Mouse (Mus musculus): ENCODE results near the gene Bag6. TPM values are rescaled to one million over a fixed set of nuclear protein-coding genes. Genes with fewer than 3 reads are reported as not detected.
"Not testable (repeated sequence)": the region's sequence is repeated elsewhere in the genome, so short reads cannot be mapped to it uniquely, and the experiment has no call there.

Bag6 gene
- total RNA-seq, 2 experiments from 2014 or later: 425 to 435 TPM

DNA sequence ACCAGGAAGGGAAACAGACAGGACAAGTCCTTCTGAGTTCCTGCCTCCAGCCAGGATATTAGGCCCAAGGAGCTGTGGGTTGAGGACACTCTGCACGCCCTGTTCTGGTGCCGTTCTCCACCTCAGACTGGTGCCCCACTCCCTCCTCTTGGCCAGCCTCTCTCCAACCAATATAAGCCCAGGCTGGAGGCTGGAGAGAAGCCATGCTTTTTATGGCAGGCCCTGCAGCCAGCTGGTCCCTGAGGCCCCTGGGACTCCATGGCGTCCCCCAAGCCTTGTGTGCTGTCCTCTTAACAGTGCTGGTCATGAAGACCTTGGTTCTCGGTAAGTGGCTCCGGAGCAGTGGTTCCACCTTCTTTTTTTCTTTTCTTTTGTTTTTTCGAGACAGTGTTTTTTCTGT, 26.9 kb upstream of the Bag6 start, which contains the start of gene Ly6g5c:
Gene Ly6g5c (plus strand): TSS at position 183 of the 400 bp plus-strand sequence.
- no peak for DNase-seq (ENCODE audit: low spot score in 2 of 2)

DNA sequence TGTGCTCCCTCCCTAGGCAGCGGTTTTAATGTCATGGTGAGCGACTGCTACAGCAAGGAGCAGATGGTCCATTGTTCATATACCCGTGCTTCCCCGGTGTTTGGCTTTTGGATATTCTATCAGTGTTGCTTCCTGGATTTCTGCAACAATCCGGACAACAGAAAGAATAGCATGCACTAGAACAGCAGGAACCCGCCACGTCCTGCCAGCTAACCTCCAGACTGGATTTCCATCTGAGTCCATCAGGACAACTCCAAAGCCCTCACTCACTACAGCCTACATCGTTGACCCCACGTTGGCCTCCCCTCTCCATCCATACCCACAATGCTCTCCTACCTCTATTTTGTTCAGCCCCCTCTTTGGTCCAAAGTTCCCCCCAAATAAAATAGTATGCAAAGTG, 23.2 kb upstream of the Bag6 start:
- DNase-seq (ENCODE audit: low spot score in 2 of 2): no peak

- no peak for DNase-seq (ENCODE audit: low spot score in 2 of 2)
Measured at GRCm38 (mm10) chr17:35115046-35116019, 19.6 kb upstream of the Bag6 start, which contains the start of gene Ly6g5b. Ly6g5b (minus strand) TSS chr17:35115428.

DNA sequence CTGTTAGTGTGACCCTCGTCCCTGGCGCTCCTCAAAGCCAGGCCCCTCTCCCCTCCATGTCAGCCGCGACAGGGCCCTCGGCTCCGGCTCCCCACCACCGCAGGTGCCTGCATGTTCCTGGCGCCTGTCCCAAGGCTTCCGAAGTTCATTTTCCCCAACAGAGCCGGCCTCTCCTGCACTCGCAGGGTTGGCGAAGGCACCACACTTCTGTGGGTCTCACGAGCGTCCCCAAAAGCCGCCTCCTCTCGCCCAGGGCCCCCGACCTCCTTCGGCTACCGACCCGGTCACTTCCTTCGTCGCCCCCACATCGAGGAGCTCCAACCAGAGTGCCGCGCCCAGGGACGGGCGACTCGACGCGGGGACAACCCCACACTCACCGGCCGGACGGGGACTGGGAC, 14.2 kb upstream of the Bag6 start:
- DNase-seq (ENCODE audit: low spot score in 2 of 2): no peak

GRCm38 (mm10) chr17:35121143-35121799, 13.7 kb upstream of the Bag6 start, which contains the start of gene Gpank1:
Gpank1 (plus strand) TSS chr17:35121455.
- peak; percentile 83 to 94 for DNase-seq (ENCODE audit: low spot score in 2 of 2)

- DNase-seq (ENCODE audit: low spot score in 2 of 2): no peak
Measured at GRCm38 (mm10) chr17:35121871-35122303, 13.1 kb upstream of the Bag6 start, which contains the start of gene Csnk2b. Csnk2b (minus strand) TSS chr17:35122053.

DNA sequence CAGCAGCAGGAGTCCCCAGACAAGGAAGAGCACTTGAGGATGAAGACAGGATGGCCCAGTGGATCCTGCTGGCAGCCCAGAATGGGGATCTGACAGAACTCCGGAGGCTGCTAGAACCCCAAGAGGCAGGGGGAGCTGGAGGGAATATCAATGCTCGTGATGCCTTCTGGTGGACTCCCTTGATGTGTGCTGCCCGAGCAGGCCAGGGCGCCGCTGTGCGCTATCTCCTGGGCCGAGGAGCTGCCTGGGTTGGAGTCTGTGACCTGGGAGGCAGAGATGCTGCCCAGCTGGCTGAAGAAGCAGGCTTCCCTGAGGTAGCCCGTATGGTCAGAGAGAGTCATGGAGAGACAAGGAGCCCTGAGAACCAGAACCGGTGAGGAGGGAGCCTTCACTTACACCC, 11.7 kb upstream of the Bag6 start:
- DNase-seq (ENCODE audit: low spot score in 2 of 2): not testable (repeated sequence)

- not testable (repeated sequence) for DNase-seq (ENCODE audit: low spot score in 2 of 2)
Measured at GRCm38 (mm10) chr17:35124261-35124896, 10.6 kb upstream of the Bag6 start.

- no peak for DNase-seq (ENCODE audit: low spot score in 2 of 2)
Measured at GRCm38 (mm10) chr17:35125081-35125480, 9.9 kb upstream of the Bag6 start.

DNA sequence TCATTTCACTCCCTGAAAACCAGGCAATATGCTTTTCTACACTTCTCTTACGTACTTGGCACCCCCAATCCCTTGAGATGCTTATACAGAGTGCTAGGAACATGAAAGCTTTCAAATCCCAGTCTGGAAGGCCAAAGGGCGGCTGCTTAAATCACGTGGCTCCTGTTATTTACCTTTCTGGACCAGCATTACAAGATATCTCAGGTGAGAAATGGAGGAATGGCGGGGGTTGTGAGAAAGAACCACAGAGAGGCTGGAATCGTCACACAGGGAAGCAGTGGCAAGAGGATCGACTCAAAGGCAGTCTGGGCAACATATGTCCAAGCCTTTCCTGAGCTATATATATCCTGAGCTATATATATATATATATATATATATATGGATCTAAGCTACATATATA, 9.4 kb upstream of the Bag6 start:
- DNase-seq (ENCODE audit: low spot score in 2 of 2): no peak

DNA sequence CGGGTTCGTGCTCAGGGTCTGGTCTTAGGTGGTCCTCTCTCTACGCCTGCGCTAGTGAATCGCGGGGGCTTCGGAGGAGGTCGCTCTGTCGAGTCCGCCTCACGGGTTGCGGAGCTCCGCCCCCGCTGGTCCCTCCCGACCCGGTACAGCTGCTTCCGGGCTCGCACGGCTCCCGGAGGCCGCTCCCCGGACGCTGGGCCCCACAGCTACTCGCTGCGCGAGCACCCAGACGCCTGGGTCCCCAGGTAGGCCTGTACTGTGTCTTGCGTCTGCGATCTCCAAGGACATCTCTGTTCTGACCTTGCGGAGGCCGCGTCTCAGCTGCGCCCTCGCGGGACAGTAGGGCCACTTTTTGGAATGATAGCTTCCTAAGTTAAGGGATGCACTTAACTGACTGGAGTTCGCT, 8.8 kb upstream of the Bag6 start, which contains the start of gene D17H6S53E:
Gene D17H6S53E (plus strand): TSS at position 168 of the 406 bp plus-strand sequence.
- peak in 1 of 2 experiments; percentile 51 for DNase-seq (ENCODE audit: low spot score in 2 of 2)

GRCm38 (mm10) chr17:35127017-35127416, 8.0 kb upstream of the Bag6 start:
- DNase-seq (ENCODE audit: low spot score in 2 of 2): no peak

- no peak for DNase-seq (ENCODE audit: low spot score in 2 of 2)
Measured at GRCm38 (mm10) chr17:35128996-35129395, 6.0 kb upstream of the Bag6 start.

GRCm38 (mm10) chr17:35131038-35131437, 3.9 kb upstream of the Bag6 start:
- no peak for DNase-seq (ENCODE audit: low spot score in 2 of 2)

DNA sequence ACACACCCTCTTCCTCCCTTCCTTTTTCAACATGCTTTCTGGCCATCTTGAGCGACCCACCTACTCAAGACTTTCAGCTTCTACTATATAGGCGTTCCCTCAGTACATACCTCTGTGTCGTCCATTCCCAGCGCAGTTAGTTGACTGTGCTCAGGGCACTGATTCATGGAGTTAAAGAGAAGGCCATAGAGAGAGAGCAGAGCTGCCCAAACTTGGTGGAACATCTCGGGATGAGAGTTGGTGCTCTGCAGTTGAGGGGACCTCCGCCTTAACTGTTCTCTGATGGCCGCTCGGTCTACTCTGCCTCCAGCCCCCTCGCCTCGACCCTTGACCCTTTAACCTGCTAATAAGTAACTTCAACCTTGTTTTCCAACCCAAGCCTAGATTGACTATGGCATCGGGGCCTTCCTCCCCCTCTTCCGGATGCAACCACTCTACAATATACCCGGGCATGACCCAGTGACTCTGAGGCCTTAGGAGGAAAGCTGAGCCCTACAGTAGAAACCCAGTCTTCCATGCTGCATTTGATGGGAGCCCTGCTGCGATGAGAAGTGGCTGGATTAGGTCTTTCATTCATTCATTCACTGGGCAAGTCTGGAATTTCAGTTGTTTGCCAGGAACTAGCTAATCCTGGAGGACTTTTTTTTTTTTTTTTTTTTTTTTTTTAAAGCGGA, 3.3 kb upstream of the Bag6 start, which contains the start of gene Apom:
Gene Apom (minus strand): TSS at position 551 of the 674 bp plus-strand sequence.
- DNase-seq (ENCODE audit: low spot score in 2 of 2): no peak

GRCm38 (mm10) chr17:35132174-35132560, 2.8 kb upstream of the Bag6 start:
- no peak for DNase-seq (ENCODE audit: low spot score in 2 of 2)

DNA sequence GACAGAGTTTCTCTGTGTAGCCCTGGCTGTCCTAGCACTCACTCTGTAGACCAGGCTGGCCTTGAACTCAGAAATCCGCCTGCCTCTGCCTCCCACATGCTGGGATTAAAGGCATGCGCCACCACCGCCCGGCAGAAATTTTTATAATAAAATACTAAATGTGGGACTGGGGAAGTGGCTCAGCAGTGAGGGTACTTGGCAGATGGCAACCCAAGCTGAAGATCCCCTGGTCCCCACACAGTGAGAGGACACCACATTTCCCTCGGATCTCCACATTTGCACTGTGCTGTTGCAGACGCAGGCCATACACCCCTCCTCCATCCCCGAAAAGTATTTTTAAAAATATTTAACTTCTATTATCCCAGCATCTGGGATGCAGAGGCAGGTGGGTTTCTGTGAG, 1.5 kb upstream of the Bag6 start:
- no peak for DNase-seq (ENCODE audit: low spot score in 2 of 2)

GRCm38 (mm10) chr17:35135591-35136320, 778 bp downstream of the Bag6 start:
- no peak for DNase-seq (ENCODE audit: low spot score in 2 of 2)

GRCm38 (mm10) chr17:35139269-35139668, 4.3 kb downstream of the Bag6 start:
- no peak for DNase-seq (ENCODE audit: low spot score in 2 of 2)

DNA sequence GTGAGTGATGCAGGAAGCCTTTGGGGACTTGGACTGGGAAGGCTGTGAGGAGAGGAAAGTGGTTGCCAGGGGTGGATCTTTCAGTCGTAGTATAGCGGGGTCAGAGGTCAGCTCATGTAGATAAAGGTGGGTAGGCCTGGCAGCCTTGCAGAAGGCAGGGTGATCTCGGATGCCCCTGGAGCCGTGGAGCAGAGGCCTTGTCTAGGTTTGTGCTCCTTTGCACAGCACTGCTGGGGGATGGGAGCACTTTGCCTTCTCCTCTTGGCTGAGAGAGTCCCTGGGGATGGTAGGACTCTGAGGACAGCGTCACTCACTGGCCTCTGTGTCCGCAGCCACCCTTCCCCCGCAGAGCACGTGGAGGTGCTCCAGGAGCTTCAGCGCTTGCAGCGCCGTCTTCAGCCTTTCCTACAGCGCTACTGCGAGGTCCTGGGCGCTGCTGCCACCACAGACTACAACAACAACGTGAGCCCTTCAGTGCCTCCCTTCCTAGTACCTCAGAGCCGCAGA, 5.6 kb downstream of the Bag6 start:
- no peak for DNase-seq (ENCODE audit: low spot score in 2 of 2)

All from adrenal gland, postnatal 4 days (tissue).